Mouse (Mus musculus) embryo, embryonic 10 days (tissue): ENCODE results near the gene Myo9b.
A peak's percentile ranks its signal among the peaks of the same experiment; 100 is the strongest.
"Not testable (repeated sequence)": the region's sequence is repeated elsewhere in the genome, so short reads cannot be mapped to it uniquely, and the experiment has no call there.

Experiments
- DNase-seq: peaks from one replicate; pipeline ENCODE4 v3.0.0-alpha.2; 2015; ENCODE audit warnings: low spot score

The Myo9b gene

GRCm38 (mm10) chr8:71272286-71273150 lies at the start of gene Myo9b, which contains the start of gene Haus8:
TSS of gene Myo9b (plus strand) at chr8:71272714.
TSS of gene Haus8 (minus strand) at chr8:71272934.
- DNase-seq = peak; percentile 99

DNA sequence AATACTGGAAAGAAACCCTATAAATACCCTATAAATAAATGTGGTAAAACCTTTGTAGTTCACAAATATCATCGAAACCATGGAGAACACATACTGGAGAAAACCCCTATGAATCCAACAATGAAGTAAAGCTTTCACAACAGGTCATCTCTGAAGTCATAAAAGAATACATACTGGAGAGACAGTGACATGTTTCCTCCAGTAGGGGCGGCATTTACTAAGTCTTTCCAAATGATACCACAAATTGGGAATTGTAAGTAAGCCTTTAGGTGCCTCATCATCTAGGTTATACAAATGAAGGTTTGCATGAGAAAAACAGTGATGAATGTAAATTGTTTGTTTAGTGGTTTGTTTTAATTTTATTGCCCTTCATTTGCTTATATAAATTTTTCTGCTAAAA lies 48.0 kb upstream of the Myo9b start:
- peak; percentile 26 for DNase-seq

- no peak for DNase-seq
Observed at GRCm38 (mm10) chr8:71242757-71243156, 29.8 kb upstream of the Myo9b start.

DNA sequence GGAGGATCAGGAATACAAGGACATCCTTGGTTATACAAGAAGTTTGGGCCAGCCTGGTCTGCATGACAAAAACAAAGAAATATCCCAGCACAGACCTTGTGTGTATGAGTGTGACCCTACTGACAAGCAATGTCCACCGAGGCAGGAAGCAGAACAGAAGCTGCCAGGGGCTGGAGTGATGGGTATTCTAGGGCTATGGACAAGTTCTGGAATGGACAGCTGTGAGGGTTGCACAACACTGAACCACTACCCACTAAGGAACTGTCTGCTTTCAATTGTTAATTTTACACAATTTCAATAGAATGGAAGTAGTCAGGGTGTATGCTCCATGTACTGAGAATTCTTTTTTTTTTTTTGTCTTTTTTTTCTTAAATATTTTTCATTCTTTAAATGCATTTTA lies 24.3 kb upstream of the Myo9b start:
- DNase-seq = no peak

DNA sequence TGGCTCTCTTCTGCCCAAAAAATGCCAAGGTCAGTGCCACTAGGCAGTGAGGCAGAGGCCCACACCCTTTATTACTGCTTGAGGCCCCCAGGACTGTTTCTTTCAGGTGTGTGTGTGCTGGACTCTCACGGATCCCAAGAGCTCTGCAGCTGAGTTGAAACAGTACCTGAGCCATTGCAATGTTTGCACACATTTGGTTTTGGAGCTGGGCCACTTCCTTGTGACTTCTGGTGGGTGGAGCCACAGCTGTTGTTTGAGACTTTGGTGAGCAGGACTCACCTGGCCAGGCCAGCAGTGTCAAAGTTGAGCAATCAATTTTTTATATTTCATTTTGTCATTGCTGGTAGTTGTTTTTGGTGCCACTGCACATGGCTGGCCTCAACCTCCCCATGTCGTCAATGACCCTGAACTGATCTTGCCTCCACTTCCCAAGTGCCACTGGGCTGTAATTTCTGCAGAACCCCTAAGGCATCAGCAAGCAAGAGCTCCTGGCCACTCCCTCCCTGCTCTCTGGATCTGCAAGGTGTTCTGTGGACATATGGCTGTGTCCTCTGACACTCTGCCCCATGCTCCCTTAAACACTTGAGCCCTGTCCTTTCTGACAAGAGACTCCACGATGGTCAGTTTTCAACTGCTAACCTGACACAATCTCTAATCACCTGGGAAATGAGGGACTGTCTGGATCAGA lies 15.8 kb upstream of the Myo9b start:
- no peak for DNase-seq

GRCm38 (mm10) chr8:71261234-71261633 lies 11.3 kb upstream of the Myo9b start:
- DNase-seq = peak; percentile 29

DNA sequence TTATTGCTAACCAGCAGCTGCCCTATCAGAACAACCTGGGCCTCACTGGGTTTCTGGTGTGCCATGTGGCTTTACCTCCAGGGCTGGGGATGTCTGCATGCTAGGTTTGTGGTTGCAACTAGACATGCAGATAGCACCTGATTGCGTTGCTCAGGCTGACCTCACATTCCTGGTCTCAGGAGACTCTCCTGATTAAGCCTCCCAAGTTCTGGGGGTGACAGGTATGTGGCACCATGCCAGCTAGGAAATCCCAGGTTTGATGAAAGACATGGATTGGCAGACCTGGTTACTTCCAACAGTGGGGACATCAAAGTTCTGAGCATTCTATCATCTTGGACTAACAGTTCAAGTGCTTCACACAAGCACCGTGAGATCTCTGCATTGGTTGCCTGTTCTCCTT lies 4.8 kb upstream of the Myo9b start:
- no peak for DNase-seq

GRCm38 (mm10) chr8:71268286-71268685 lies 4.2 kb upstream of the Myo9b start:
- DNase-seq = not testable (repeated sequence)

GRCm38 (mm10) chr8:71271630-71272029 lies 884 bp upstream of the Myo9b start:
- no peak for DNase-seq

- peak; percentile 46 for DNase-seq
Observed at GRCm38 (mm10) chr8:71273151-71273510, 617 bp downstream of the Myo9b start.

GRCm38 (mm10) chr8:71274478-71274877 lies 2.0 kb downstream of the Myo9b start:
- DNase-seq = no peak

DNA sequence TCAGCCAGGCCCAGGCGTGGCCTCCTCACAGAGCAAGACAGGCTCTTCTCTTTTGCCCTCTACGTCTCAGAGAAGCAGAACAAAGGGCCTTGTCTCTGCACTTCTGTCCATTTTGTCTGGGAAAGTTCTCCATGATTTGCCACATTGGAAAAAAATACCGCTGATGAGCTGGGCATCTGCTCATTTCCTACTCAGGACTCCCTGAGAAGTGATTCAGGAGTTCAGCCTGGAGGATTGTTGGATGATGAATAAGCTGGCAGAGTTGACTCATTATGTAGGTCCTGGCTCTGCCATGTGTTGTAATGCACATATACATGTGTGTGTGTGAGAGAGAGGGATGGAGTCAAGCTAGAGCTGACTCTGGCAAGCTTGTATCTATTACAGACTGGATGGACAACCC lies 3.7 kb downstream of the Myo9b start:
- DNase-seq = no peak

DNA sequence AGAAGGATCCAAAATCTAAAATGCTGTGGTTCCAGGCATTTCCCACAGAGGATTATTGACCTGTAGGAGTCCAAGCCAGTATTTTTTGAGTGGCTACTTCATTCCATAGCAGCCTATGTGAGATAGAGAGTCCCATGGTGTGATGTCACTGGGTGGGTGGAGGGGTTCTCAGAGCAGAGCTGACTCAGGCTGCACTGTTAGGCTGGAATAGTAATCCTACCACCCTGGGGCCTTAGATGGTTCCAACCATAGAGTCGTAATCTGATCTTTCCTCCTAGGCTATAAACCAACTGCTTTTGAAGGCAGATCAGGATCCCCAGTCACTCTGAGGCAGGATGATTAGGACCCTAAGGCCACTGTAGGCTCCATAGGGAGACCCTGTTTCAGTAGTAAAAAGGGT lies 6.9 kb downstream of the Myo9b start:
- not testable (repeated sequence) for DNase-seq

DNA sequence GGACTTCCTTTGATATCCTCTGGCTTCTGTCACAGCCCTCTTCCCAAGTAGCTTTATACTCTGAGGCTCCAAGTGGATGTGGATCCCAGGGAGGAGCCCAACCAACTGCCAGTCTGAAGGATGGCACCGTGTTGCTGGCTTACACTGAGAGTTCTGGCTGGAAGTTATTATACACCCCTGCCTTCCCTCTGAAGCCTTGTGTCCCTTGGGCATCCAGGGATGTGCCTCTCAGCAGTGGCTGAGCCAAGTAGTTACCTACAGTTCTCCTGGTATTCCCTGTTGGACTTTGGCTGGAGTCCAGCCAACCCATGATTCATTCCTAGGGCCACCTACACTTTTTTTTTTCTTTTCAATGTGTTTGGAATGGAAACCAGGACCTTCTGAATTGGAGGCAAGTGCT lies 9.2 kb downstream of the Myo9b start:
- DNase-seq = not testable (repeated sequence)

- no peak for DNase-seq
Observed at GRCm38 (mm10) chr8:71282621-71283020, 10.1 kb downstream of the Myo9b start.

- not testable (repeated sequence) for DNase-seq
Observed at GRCm38 (mm10) chr8:71286223-71286622, 13.7 kb downstream of the Myo9b start.

DNA sequence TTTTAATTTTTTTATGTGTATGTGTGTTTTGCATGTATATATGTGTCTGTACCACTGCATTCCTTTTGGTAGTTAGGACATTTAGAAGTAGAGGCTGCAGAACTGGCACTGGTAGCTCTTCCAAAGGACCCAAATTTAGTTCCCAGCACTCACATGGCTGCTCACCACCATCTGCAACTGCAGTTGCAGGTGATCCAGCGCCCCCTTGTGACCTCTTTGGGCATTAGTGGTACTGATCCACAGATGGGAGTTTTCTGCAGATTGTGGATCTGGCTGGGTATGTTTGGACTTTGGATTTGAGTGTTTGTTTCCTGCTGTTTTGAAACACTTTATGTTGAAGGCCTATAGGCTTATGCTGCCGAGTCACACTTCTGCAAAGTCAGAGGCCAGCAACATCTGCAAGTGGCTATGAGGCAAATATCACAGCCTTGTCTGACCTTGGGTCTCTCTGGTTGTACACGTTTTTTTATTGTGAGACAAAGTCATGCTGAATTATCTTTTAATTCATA lies 16.0 kb downstream of the Myo9b start:
- DNase-seq = no peak

- DNase-seq = no peak
Observed at GRCm38 (mm10) chr8:71289098-71289497, 16.6 kb downstream of the Myo9b start.

DNA sequence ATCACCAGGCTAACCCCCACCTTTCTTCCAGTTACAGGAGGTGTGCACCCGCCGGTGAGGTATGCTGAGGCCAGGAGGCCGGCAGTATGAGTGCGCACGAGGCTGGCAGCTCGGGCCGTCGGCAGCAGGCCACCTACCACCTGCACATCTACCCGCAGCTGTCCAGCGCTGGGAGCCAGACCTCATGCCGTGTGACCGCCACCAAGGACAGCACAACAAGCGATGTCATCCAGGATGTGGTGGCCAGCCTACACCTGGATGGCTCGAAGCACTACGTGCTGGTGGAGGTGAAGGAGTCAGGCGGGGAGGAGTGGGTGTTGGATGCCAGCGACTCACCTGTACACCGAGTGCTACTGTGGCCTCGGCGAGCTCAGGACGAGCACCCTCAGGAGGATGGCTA lies 17.7 kb downstream of the Myo9b start:
- DNase-seq = no peak

DNA sequence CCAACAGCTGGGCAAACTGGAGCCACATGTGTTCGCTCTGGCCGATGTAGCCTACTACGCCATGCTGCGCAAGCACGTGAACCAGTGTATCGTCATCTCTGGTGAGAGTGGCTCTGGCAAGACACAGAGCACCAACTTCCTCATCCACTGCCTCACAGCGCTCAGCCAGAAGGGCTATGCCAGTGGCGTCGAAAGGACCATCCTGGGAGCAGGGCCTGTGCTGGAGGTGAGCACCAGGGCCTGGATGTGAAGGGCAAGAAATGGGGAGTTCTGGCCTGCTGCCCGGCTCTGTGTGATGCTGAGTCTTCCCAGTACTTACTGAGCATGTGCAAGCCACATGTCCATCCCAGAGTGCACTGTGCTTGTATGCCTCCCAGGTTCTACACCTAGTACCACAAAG lies 18.4 kb downstream of the Myo9b start:
- DNase-seq = no peak

DNA sequence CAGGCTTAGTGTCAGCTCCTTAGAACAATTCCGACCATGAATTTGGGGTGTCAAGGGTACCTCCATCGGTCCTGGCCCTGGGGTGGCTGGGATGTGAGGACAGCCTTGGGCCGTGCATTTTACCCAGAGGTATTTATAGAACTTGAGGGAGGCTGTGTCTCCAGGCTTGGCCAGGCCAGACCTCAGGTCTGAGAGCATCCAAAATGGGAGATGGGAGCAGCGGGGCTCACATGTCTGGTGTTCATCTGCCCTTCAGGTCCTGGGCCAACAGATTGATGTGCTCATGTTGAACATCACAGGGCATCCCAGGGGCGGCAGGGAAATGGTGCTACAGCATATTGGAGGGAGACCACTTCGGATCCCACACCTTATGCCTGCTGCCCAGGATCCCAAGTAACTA lies 18.8 kb downstream of the Myo9b start:
- no peak for DNase-seq

DNA sequence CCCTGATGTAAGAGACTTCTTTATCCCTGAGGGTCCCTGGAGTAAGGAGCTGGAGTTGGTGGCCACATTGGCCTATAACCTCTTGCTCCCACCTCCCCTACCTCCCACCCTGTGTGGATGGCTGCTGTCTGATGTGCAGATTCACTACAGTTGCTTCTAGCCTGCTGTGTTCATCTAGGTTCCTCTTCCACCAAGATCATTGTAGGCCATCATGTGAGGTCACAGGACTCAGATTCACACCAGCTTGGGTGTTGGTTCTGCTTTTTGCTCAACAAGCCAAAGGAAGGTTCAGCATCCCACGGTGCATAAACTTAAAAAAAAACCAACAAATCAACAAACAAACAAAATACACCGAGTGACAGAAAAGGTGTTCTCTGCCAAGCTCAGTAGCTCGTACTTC lies 21.4 kb downstream of the Myo9b start:
- DNase-seq = not testable (repeated sequence)

GRCm38 (mm10) chr8:71296188-71296621 lies 23.7 kb downstream of the Myo9b start:
- no peak for DNase-seq
